ENCODE assay signal across 17 mouse cellular contexts in genomic region chr15:11339467-11340180, GRCm38 (mm10). TPM values are rescaled to one million over a fixed set of nuclear protein-coding genes. Genes with fewer than 3 reads are reported as not detected.
DNase-seq lines count a peak whose midpoint lies in the region; ATAC-seq and TF ChIP-seq lines count a peak whose summit lies in the region.
"Had no signal": no experiment of that assay in that cellular context is flagged by ENCODE, and none has a peak within 500 bp of the region (broad histone marks: within the 10 kb centered on the region; RNA-seq: fewer than 3 reads in every experiment).

No protein-coding gene starts in this region.

- ATAC-seq in forebrain, embryonic 12.5 days (ENCODE audit: low FRiP score): peak; percentile 30; the same call in 1 of the 2 replicates
- peak; percentile 89 for ATAC-seq in forebrain, embryonic 15.5 days (replicated peaks)
- no peak for ATAC-seq in intestine, embryonic 16.5 days
- ATAC-seq: liver, postnatal 0 days had no signal

- 69% methylated on average over 7 of the region's 7 CpGs for WGBS in forebrain, embryonic 12.5 days
- WGBS in forebrain, embryonic 10.5 days: 85% methylated on average over 7 of the region's 7 CpGs
- 45% methylated on average over 7 of the region's 7 CpGs for WGBS in forebrain, embryonic 15.5 days
- 75% methylated on average over 7 of the region's 7 CpGs for WGBS in intestine, embryonic 16.5 days

- no peak overlapping the region for H3K27ac ChIP-seq in forebrain, embryonic 12.5 days
- no peak overlapping the region for H3K27ac ChIP-seq in forebrain, embryonic 10.5 days
- no peak overlapping the region for H3K27ac ChIP-seq in left cerebral cortex, adult 2 months
- H3K27ac ChIP-seq in forebrain, embryonic 15.5 days (replicated peaks): 0 out of 2 replicates have a peak overlapping the region, but pooled peaks have one; percentile 37
- H3K27ac ChIP-seq in intestine, embryonic 16.5 days (ENCODE audit: low read length): no peak overlapping the region
- H3K27ac ChIP-seq: heart, embryonic 15.5 days; hindbrain, embryonic 15.5 days; limb, embryonic 15.5 days; macrophage had no signal

- no peak overlapping the region for H3K9ac ChIP-seq in forebrain, embryonic 12.5 days
- no peak overlapping the region for H3K9ac ChIP-seq in forebrain, embryonic 15.5 days (replicated peaks)
- H3K9ac ChIP-seq in intestine, embryonic 16.5 days (ENCODE audit: low read depth, low read length): no peak overlapping the region
- H3K9ac ChIP-seq: heart, embryonic 15.5 days; hindbrain, embryonic 15.5 days; limb, embryonic 15.5 days; liver, postnatal 0 days had no signal

- no peak for DNase-seq in forebrain, embryonic 10.5 days (ENCODE audit: extremely low spot score, low spot score)
- peak; percentile 48 for DNase-seq in left cerebral cortex, postnatal 4 days
- no peak for DNase-seq in left cerebral cortex, adult 2 months (ENCODE audit: extremely low spot score in 1 of 2, low spot score in 2 of 2)
- DNase-seq in Muller cell, postnatal 12 days (ENCODE audit: inconsistent ontology term): peak; percentile 94
- no peak for DNase-seq in spleen, postnatal 4 days (ENCODE audit: low spot score in 2 of 2)
- DNase-seq: B cell, adult 2 months; cerebellum, adult 11 months; kidney, adult 2 months; kidney, postnatal 25 days; liver, postnatal 0 days had no signal

- H3K4me3 ChIP-seq in forebrain, embryonic 12.5 days (replicated peaks): no peak overlapping the region
- H3K4me3 ChIP-seq in forebrain, embryonic 10.5 days: no peak overlapping the region
- no peak overlapping the region for H3K4me3 ChIP-seq in left cerebral cortex, adult 2 months
- no peak overlapping the region for H3K4me3 ChIP-seq in forebrain, embryonic 15.5 days
- no peak overlapping the region for H3K4me3 ChIP-seq in intestine, embryonic 16.5 days (ENCODE audit: low read length)
- H3K4me3 ChIP-seq: heart, embryonic 15.5 days; hindbrain, embryonic 15.5 days; limb, embryonic 15.5 days had no signal

- no peak for TF ChIP-seq CTCF in left cerebral cortex, adult 2 months (IDR thresholded peaks at IDR 0.05)

- H3K4me1 ChIP-seq in forebrain, embryonic 12.5 days: no peaks in the 10 kb centered on the region
- H3K4me1 ChIP-seq in forebrain, embryonic 10.5 days: peaks cover 7% of the 10 kb centered on the region; the same call in 1 of the 2 replicates
- peaks cover 5% of the 10 kb centered on the region; the same call in 1 of the 2 replicates for H3K4me1 ChIP-seq in forebrain, embryonic 15.5 days
- H3K4me1 ChIP-seq in intestine, embryonic 16.5 days (ENCODE audit: control insufficient read depth, insufficient read depth, low read length): no peaks in the 10 kb centered on the region
- H3K4me1 ChIP-seq: heart, embryonic 15.5 days; hindbrain, embryonic 15.5 days; limb, embryonic 15.5 days had no signal

- H3K4me2 ChIP-seq in forebrain, embryonic 12.5 days: no peak overlapping the region
- H3K4me2 ChIP-seq in forebrain, embryonic 15.5 days (replicated peaks): no peak overlapping the region
- no peak overlapping the region for H3K4me2 ChIP-seq in intestine, embryonic 16.5 days (ENCODE audit: low read depth, low read length)
- H3K4me2 ChIP-seq: heart, embryonic 15.5 days; hindbrain, embryonic 15.5 days; limb, embryonic 15.5 days had no signal

- intact Hi-C loops in left cerebral cortex, postnatal 4 days (cut with DNase I): no loop called here
- intact Hi-C loops in left cerebral cortex, adult 2 months (cut with DNase I): no loop called here

- H3K9me3 ChIP-seq in forebrain, embryonic 12.5 days: no peaks in the 10 kb centered on the region
- H3K9me3 ChIP-seq in forebrain, embryonic 10.5 days: no peaks in the 10 kb centered on the region
- no peaks in the 10 kb centered on the region for H3K9me3 ChIP-seq in forebrain, embryonic 15.5 days
- no peaks in the 10 kb centered on the region for H3K9me3 ChIP-seq in intestine, embryonic 16.5 days (ENCODE audit: control insufficient read depth, low read length)
- H3K9me3 ChIP-seq: heart, embryonic 15.5 days; hindbrain, embryonic 15.5 days; limb, embryonic 15.5 days had no signal

- H3K36me3 ChIP-seq in forebrain, embryonic 12.5 days (replicated peaks): no peaks in the 10 kb centered on the region
- no peaks in the 10 kb centered on the region for H3K36me3 ChIP-seq in forebrain, embryonic 10.5 days (replicated peaks)
- no peaks in the 10 kb centered on the region for H3K36me3 ChIP-seq in forebrain, embryonic 15.5 days
- no peaks in the 10 kb centered on the region for H3K36me3 ChIP-seq in intestine, embryonic 16.5 days (ENCODE audit: control insufficient read depth, insufficient read depth, low read length)
- H3K36me3 ChIP-seq: heart, embryonic 15.5 days; hindbrain, embryonic 15.5 days had no signal

- H3K27me3 ChIP-seq in forebrain, embryonic 12.5 days: no peaks in the 10 kb centered on the region
- no peaks in the 10 kb centered on the region for H3K27me3 ChIP-seq in forebrain, embryonic 10.5 days (ENCODE audit: poor library complexity, severe bottlenecking)
- no peaks in the 10 kb centered on the region for H3K27me3 ChIP-seq in forebrain, embryonic 15.5 days
- no peaks in the 10 kb centered on the region for H3K27me3 ChIP-seq in intestine, embryonic 16.5 days (replicated peaks; ENCODE audit: control insufficient read depth, insufficient read depth, low read length)
- H3K27me3 ChIP-seq: heart, embryonic 15.5 days; hindbrain, embryonic 15.5 days; limb, embryonic 15.5 days had no signal

RNA-seq across cellular contexts. Expression of gene Tars, which starts 59.8 kb away (rescaled TPM):
- 78.8 and 86.0 TPM in 2 replicates for polyA plus RNA-seq in forebrain, embryonic 12.5 days (2016; fragmentation: Nextera tagmentation; extraction: Ambion mirVana)
- polyA plus RNA-seq in forebrain, embryonic 10.5 days (2016; fragmentation: Nextera tagmentation; extraction: Ambion mirVana): 88.0 and 101 TPM in 2 replicates
- total RNA-seq in left cerebral cortex, postnatal 4 days (2021): 10 to 100 TPM; 38.7 to 44.8 TPM
- 10 to 100 TPM; 31.9 to 39.7 TPM for total RNA-seq in left cerebral cortex, adult 2 months (2021)
- 55.4 and 56.3 TPM in 2 replicates for polyA plus RNA-seq in forebrain, embryonic 15.5 days (2015; fragmentation: Nextera tagmentation; extraction: Ambion mirVana)
- 64.3 and 69.3 TPM in 2 replicates for polyA plus RNA-seq in intestine, embryonic 16.5 days (2015; fragmentation: Nextera tagmentation; extraction: Ambion mirVana)

Comparison
In these comparisons a context has a peak if more than half of its experiments do, and no peak if none do; other contexts are left out.
1. DNase-seq: peak in left cerebral cortex, postnatal 4 days (single experiment) and Muller cell, postnatal 12 days (single experiment); none in forebrain, embryonic 10.5 days (single experiment), left cerebral cortex, adult 2 months (0 of 2) and spleen, postnatal 4 days (0 of 2).